10 mouse cellular contexts compared by ENCODE assay signal in genomic region chr7:45508561-45508960, GRCm38 (mm10). TPM values are rescaled to one million over a fixed set of nuclear protein-coding genes. Genes with fewer than 3 reads are reported as not detected.
DNase-seq lines count a peak whose midpoint lies in the region; ATAC-seq and TF ChIP-seq lines count a peak whose summit lies in the region.
"Had no signal": no experiment of that assay in that cellular context is flagged by ENCODE, and none has a peak within 500 bp of the region (broad histone marks: within the 10 kb centered on the region; RNA-seq: fewer than 3 reads in every experiment).

No protein-coding gene starts in this region.

- H3K4me1 ChIP-seq in forebrain, embryonic 10.5 days: peaks cover 19% of the 10 kb centered on the region
- peaks cover 9% of the 10 kb centered on the region for H3K4me1 ChIP-seq in forebrain, embryonic 14.5 days (ENCODE audit: control insufficient read depth, insufficient read depth, low read length)
- peaks cover 8% of the 10 kb centered on the region; the same call in 1 of the 2 replicates for H3K4me1 ChIP-seq in midbrain, postnatal 0 days (ENCODE audit: insufficient read depth, low read length)
- peaks cover 15% of the 10 kb centered on the region for H3K4me1 ChIP-seq in midbrain, embryonic 16.5 days (ENCODE audit: control insufficient read depth, insufficient read depth, low read length)
- H3K4me1 ChIP-seq in limb, embryonic 15.5 days: peaks cover 20% of the 10 kb centered on the region
- H3K4me1 ChIP-seq in stomach, postnatal 0 days (replicated peaks; ENCODE audit: control insufficient read depth, insufficient read depth): peaks cover 6% of the 10 kb centered on the region; the same call in 1 of the 2 replicates

- ATAC-seq in forebrain, embryonic 14.5 days: no peak
- no peak for ATAC-seq in midbrain, postnatal 0 days (ENCODE audit: low FRiP score)
- no peak for ATAC-seq in midbrain, embryonic 16.5 days
- no peak for ATAC-seq in limb, embryonic 15.5 days (ENCODE audit: insufficient number of reproducible peaks, low FRiP score, low TSS enrichment, low read depth)
- ATAC-seq in stomach, postnatal 0 days (ENCODE audit: low FRiP score, low TSS enrichment): peak; percentile 19; the same call in 1 of the 2 replicates

- H3K4me2 ChIP-seq in forebrain, embryonic 14.5 days (ENCODE audit: low read length): no peak overlapping the region
- H3K4me2 ChIP-seq in midbrain, postnatal 0 days (ENCODE audit: low read depth, low read length, poor library complexity, severe bottlenecking): peak overlapping the region; percentile 98; the same call in 1 of the 2 replicates
- no peak overlapping the region; the same call in 1 of the 2 replicates for H3K4me2 ChIP-seq in midbrain, embryonic 16.5 days (ENCODE audit: low read length)
- peak overlapping the region; percentile 91; the same call in 1 of the 2 replicates for H3K4me2 ChIP-seq in limb, embryonic 15.5 days
- peak overlapping the region; percentile 92; the same call in 1 of the 2 replicates for H3K4me2 ChIP-seq in stomach, postnatal 0 days (replicated peaks; ENCODE audit: low read depth)

- no peaks in the 10 kb centered on the region for H3K9me3 ChIP-seq in forebrain, embryonic 10.5 days
- H3K9me3 ChIP-seq in forebrain, embryonic 14.5 days (replicated peaks; ENCODE audit: control insufficient read depth, low read length): no peaks in the 10 kb centered on the region
- no peaks in the 10 kb centered on the region for H3K9me3 ChIP-seq in midbrain, postnatal 0 days (ENCODE audit: low read length)
- H3K9me3 ChIP-seq in midbrain, embryonic 16.5 days (replicated peaks; ENCODE audit: control insufficient read depth, low read length, poor library complexity, severe bottlenecking): no peaks in the 10 kb centered on the region
- H3K9me3 ChIP-seq in limb, embryonic 15.5 days: no peaks in the 10 kb centered on the region
- no peaks in the 10 kb centered on the region for H3K9me3 ChIP-seq in stomach, postnatal 0 days (ENCODE audit: control insufficient read depth, low read length)

- H3K36me3 ChIP-seq in forebrain, embryonic 10.5 days (replicated peaks): peaks cover 33% of the 10 kb centered on the region
- H3K36me3 ChIP-seq in forebrain, embryonic 14.5 days (ENCODE audit: control insufficient read depth, insufficient read depth, low read length): peaks cover 7% of the 10 kb centered on the region; the same call in 1 of the 2 replicates
- peaks cover 5% of the 10 kb centered on the region; the same call in 1 of the 2 replicates for H3K36me3 ChIP-seq in midbrain, postnatal 0 days (ENCODE audit: insufficient read depth, low read length)
- H3K36me3 ChIP-seq in midbrain, embryonic 16.5 days (ENCODE audit: control insufficient read depth, insufficient read depth, low read length): no peaks in the 10 kb centered on the region
- peaks cover 29% of the 10 kb centered on the region for H3K36me3 ChIP-seq in limb, embryonic 15.5 days
- H3K36me3 ChIP-seq in stomach, postnatal 0 days (ENCODE audit: control insufficient read depth, insufficient read depth, low read length): peaks cover 2% of the 10 kb centered on the region; the same call in 1 of the 2 replicates

- H3K4me3 ChIP-seq in forebrain, embryonic 10.5 days: peak overlapping the region; percentile 82; the same call in 1 of the 2 replicates
- no peak overlapping the region for H3K4me3 ChIP-seq in forebrain, embryonic 14.5 days (ENCODE audit: low read depth, low read length)
- no peak overlapping the region for H3K4me3 ChIP-seq in midbrain, postnatal 0 days (ENCODE audit: low read depth, low read length)
- H3K4me3 ChIP-seq in midbrain, embryonic 16.5 days (ENCODE audit: low read depth, low read length): no peak overlapping the region
- H3K4me3 ChIP-seq in limb, embryonic 15.5 days: peak overlapping the region; percentile 76; the same call in 1 of the 2 replicates
- no peak overlapping the region for H3K4me3 ChIP-seq in stomach, postnatal 0 days (ENCODE audit: low read depth, low read length)

- 93% methylated on average over 6 of the region's 6 CpGs for WGBS in forebrain, embryonic 10.5 days
- WGBS in forebrain, embryonic 14.5 days: 85% methylated on average over 6 of the region's 6 CpGs
- WGBS in midbrain, postnatal 0 days: 84% methylated on average over 6 of the region's 6 CpGs
- WGBS in midbrain, embryonic 16.5 days: 90% methylated on average over 6 of the region's 6 CpGs
- 70% methylated on average over 6 of the region's 6 CpGs for WGBS in limb, embryonic 15.5 days
- 79% methylated on average over 6 of the region's 6 CpGs for WGBS in stomach, postnatal 0 days

- H3K27ac ChIP-seq in forebrain, embryonic 10.5 days: no peak overlapping the region
- H3K27ac ChIP-seq in forebrain, embryonic 14.5 days (ENCODE audit: low read depth, low read length): no peak overlapping the region
- H3K27ac ChIP-seq in midbrain, postnatal 0 days (ENCODE audit: low read depth, low read length): no peak overlapping the region
- H3K27ac ChIP-seq in midbrain, embryonic 16.5 days (ENCODE audit: low read length): no peak overlapping the region
- H3K27ac ChIP-seq in limb, embryonic 15.5 days: peak overlapping the region; percentile 97; the same call in 1 of the 2 replicates
- H3K27ac ChIP-seq in stomach, postnatal 0 days (replicated peaks): peak overlapping the region; percentile 94

- no peak for DNase-seq in forebrain, embryonic 10.5 days (ENCODE audit: extremely low spot score, low spot score)
- DNase-seq in forebrain, embryonic 14.5 days (ENCODE audit: low spot score): no peak
- DNase-seq in midbrain, postnatal 0 days (ENCODE audit: low spot score): no peak
- DNase-seq in stomach, postnatal 0 days (ENCODE audit: low spot score): no peak
- DNase-seq in urinary bladder, postnatal 4 days (ENCODE audit: low spot score in 2 of 2): no peak
- DNase-seq in urinary bladder, postnatal 25 days (ENCODE audit: low spot score): no peak
- DNase-seq: adrenal gland, postnatal 14 days; right cerebral cortex, postnatal 14 days had no signal

- no peak overlapping the region for H3K9ac ChIP-seq in forebrain, embryonic 14.5 days (ENCODE audit: low read length)
- H3K9ac ChIP-seq in midbrain, postnatal 0 days (replicated peaks; ENCODE audit: low read length, poor library complexity, severe bottlenecking): no peak overlapping the region
- no peak overlapping the region for H3K9ac ChIP-seq in midbrain, embryonic 16.5 days (ENCODE audit: low read depth, low read length)
- H3K9ac ChIP-seq in limb, embryonic 15.5 days: peak overlapping the region; percentile 75; the same call in 1 of the 2 replicates
- H3K9ac ChIP-seq in stomach, postnatal 0 days (ENCODE audit: low read length): no peak overlapping the region

- no peaks in the 10 kb centered on the region for H3K27me3 ChIP-seq in forebrain, embryonic 10.5 days (ENCODE audit: poor library complexity, severe bottlenecking)
- H3K27me3 ChIP-seq in forebrain, embryonic 14.5 days (replicated peaks; ENCODE audit: control insufficient read depth, insufficient read depth, low read length): no peaks in the 10 kb centered on the region
- H3K27me3 ChIP-seq in midbrain, postnatal 0 days (ENCODE audit: insufficient read depth, low read length): no peaks in the 10 kb centered on the region
- H3K27me3 ChIP-seq in midbrain, embryonic 16.5 days (ENCODE audit: control insufficient read depth, insufficient read depth, low read depth, low read length): no peaks in the 10 kb centered on the region
- H3K27me3 ChIP-seq in limb, embryonic 15.5 days: no peaks in the 10 kb centered on the region
- no peaks in the 10 kb centered on the region for H3K27me3 ChIP-seq in stomach, postnatal 0 days (ENCODE audit: control insufficient read depth, insufficient read depth, low read length)

- no peak for TF ChIP-seq CTCF in midbrain, postnatal 0 days (IDR thresholded peaks at IDR 0.05)
- TF ChIP-seq CTCF in stomach, postnatal 0 days (IDR thresholded peaks at IDR 0.05; ENCODE audit: low read depth): no peak

- TF ChIP-seq EP300 in stomach, postnatal 0 days (optimal IDR thresholded peaks at IDR 0.05): no peak

RNA-seq across cellular contexts. Expression of gene Nucb1, which starts 1.6 kb away (rescaled TPM):
- 99.3 and 106 TPM in 2 replicates for polyA plus RNA-seq in forebrain, embryonic 10.5 days (2016; fragmentation: Nextera tagmentation; extraction: Ambion mirVana)
- polyA plus RNA-seq in forebrain, embryonic 14.5 days (2014; fragmentation: Nextera tagmentation; extraction: Ambion mirVana): 69.0 and 96.5 TPM in 2 replicates
- 92.2 and 137 TPM in 2 replicates for total RNA-seq in midbrain, postnatal 0 days (2014; rRNA removed)
- 137 and 144 TPM in 2 replicates for polyA plus RNA-seq in midbrain, postnatal 0 days (2015; fragmentation: Nextera tagmentation; extraction: Ambion mirVana)
- 107 and 119 TPM in 2 replicates for polyA plus RNA-seq in midbrain, embryonic 16.5 days (2015; fragmentation: Nextera tagmentation; extraction: Ambion mirVana)
- polyA plus RNA-seq in limb, embryonic 15.5 days (2015; fragmentation: Nextera tagmentation; extraction: Ambion mirVana): 279 and 295 TPM in 2 replicates
- polyA plus RNA-seq in stomach, postnatal 0 days (2015; fragmentation: Nextera tagmentation; extraction: Ambion mirVana): 196 and 199 TPM in 2 replicates

RNA-seq across cellular contexts. Expression of gene Ppp1r15a, which starts 17.5 kb away (rescaled TPM):
- 16.4 and 17.7 TPM in 2 replicates for polyA plus RNA-seq in forebrain, embryonic 10.5 days (2016; fragmentation: Nextera tagmentation; extraction: Ambion mirVana)
- 13.1 and 19.3 TPM in 2 replicates for polyA plus RNA-seq in forebrain, embryonic 14.5 days (2014; fragmentation: Nextera tagmentation; extraction: Ambion mirVana)
- total RNA-seq in midbrain, postnatal 0 days (2014; rRNA removed): 17.2 and 17.4 TPM in 2 replicates
- 18.7 and 18.8 TPM in 2 replicates for polyA plus RNA-seq in midbrain, postnatal 0 days (2015; fragmentation: Nextera tagmentation; extraction: Ambion mirVana)
- polyA plus RNA-seq in midbrain, embryonic 16.5 days (2015; fragmentation: Nextera tagmentation; extraction: Ambion mirVana): 10.5 and 13.9 TPM in 2 replicates
- 22.3 and 26.1 TPM in 2 replicates for polyA plus RNA-seq in limb, embryonic 15.5 days (2015; fragmentation: Nextera tagmentation; extraction: Ambion mirVana)
- 21.6 and 26.6 TPM in 2 replicates for polyA plus RNA-seq in stomach, postnatal 0 days (2015; fragmentation: Nextera tagmentation; extraction: Ambion mirVana)

RNA-seq across cellular contexts. Expression of gene Plekha4, which starts 17.6 kb away (rescaled TPM):
- polyA plus RNA-seq in forebrain, embryonic 10.5 days (2016; fragmentation: Nextera tagmentation; extraction: Ambion mirVana): 1.1 and 1.2 TPM in 2 replicates
- 0.76 and 1.2 TPM in 2 replicates for polyA plus RNA-seq in forebrain, embryonic 14.5 days (2014; fragmentation: Nextera tagmentation; extraction: Ambion mirVana)
- 2.0 and 2.1 TPM in 2 replicates for total RNA-seq in midbrain, postnatal 0 days (2014; rRNA removed)
- polyA plus RNA-seq in midbrain, postnatal 0 days (2015; fragmentation: Nextera tagmentation; extraction: Ambion mirVana): 1.2 and 1.6 TPM in 2 replicates
- polyA plus RNA-seq in midbrain, embryonic 16.5 days (2015; fragmentation: Nextera tagmentation; extraction: Ambion mirVana): 0.81 and 0.87 TPM in 2 replicates
- polyA plus RNA-seq in limb, embryonic 15.5 days (2015; fragmentation: Nextera tagmentation; extraction: Ambion mirVana): 5.7 and 6.8 TPM in 2 replicates
- polyA plus RNA-seq in stomach, postnatal 0 days (2015; fragmentation: Nextera tagmentation; extraction: Ambion mirVana): 7.9 and 8.0 TPM in 2 replicates

RNA-seq across cellular contexts. Expression of gene Dhdh, which starts 20.0 kb away (rescaled TPM):
- polyA plus RNA-seq in forebrain, embryonic 10.5 days (2016; fragmentation: Nextera tagmentation; extraction: Ambion mirVana): 6.4 and 7.2 TPM in 2 replicates
- polyA plus RNA-seq in forebrain, embryonic 14.5 days (2014; fragmentation: Nextera tagmentation; extraction: Ambion mirVana): 1.4 and 1.6 TPM in 2 replicates
- total RNA-seq in midbrain, postnatal 0 days (2014; rRNA removed): 4.3 TPM in 2 replicates
- polyA plus RNA-seq in midbrain, postnatal 0 days (2015; fragmentation: Nextera tagmentation; extraction: Ambion mirVana): 5.5 and 6.1 TPM in 2 replicates
- polyA plus RNA-seq in midbrain, embryonic 16.5 days (2015; fragmentation: Nextera tagmentation; extraction: Ambion mirVana): 4.1 and 4.2 TPM in 2 replicates
- polyA plus RNA-seq in limb, embryonic 15.5 days (2015; fragmentation: Nextera tagmentation; extraction: Ambion mirVana): 3.1 and 3.3 TPM in 2 replicates
- 1.1 and 1.3 TPM in 2 replicates for polyA plus RNA-seq in stomach, postnatal 0 days (2015; fragmentation: Nextera tagmentation; extraction: Ambion mirVana)

RNA-seq across cellular contexts. Expression of gene Gm45808, which starts 21.9 kb away (rescaled TPM):
- not detected in 2 replicates for polyA plus RNA-seq in forebrain, embryonic 10.5 days (2016; fragmentation: Nextera tagmentation; extraction: Ambion mirVana)
- not detected in 2 replicates for polyA plus RNA-seq in forebrain, embryonic 14.5 days (2014; fragmentation: Nextera tagmentation; extraction: Ambion mirVana)
- 0.52 and 1.6 TPM in 2 replicates for total RNA-seq in midbrain, postnatal 0 days (2014; rRNA removed)
- polyA plus RNA-seq in midbrain, postnatal 0 days (2015; fragmentation: Nextera tagmentation; extraction: Ambion mirVana): not detected in 2 replicates
- not detected in 2 replicates for polyA plus RNA-seq in midbrain, embryonic 16.5 days (2015; fragmentation: Nextera tagmentation; extraction: Ambion mirVana)
- not detected in 2 replicates for polyA plus RNA-seq in limb, embryonic 15.5 days (2015; fragmentation: Nextera tagmentation; extraction: Ambion mirVana)
- polyA plus RNA-seq in stomach, postnatal 0 days (2015; fragmentation: Nextera tagmentation; extraction: Ambion mirVana): not detected in 2 replicates

Comparison
In these comparisons a context has a peak if more than half of its experiments do, and no peak if none do; other contexts are left out.
1. H3K4me3 ChIP-seq: peak in forebrain, embryonic 10.5 days (single experiment) and limb, embryonic 15.5 days (single experiment); none in forebrain, embryonic 14.5 days (single experiment), midbrain, postnatal 0 days (single experiment), midbrain, embryonic 16.5 days (single experiment) and stomach, postnatal 0 days (single experiment).
2. H3K4me2 ChIP-seq: peak in midbrain, postnatal 0 days (single experiment), limb, embryonic 15.5 days (single experiment) and stomach, postnatal 0 days (single experiment); none in forebrain, embryonic 14.5 days (single experiment) and midbrain, embryonic 16.5 days (single experiment).
3. H3K27ac ChIP-seq: peak in limb, embryonic 15.5 days (single experiment) and stomach, postnatal 0 days (single experiment); none in forebrain, embryonic 10.5 days (single experiment), forebrain, embryonic 14.5 days (single experiment), midbrain, postnatal 0 days (single experiment) and midbrain, embryonic 16.5 days (single experiment).